Mouse (Mus musculus): ENCODE measurements around the gene Slc25a34. TPM values are rescaled to one million over a fixed set of nuclear protein-coding genes. Genes with fewer than 3 reads are reported as not detected.

The Slc25a34 gene
- polyA plus RNA-seq, 1 experiment, result 5.6 TPM

DNA sequence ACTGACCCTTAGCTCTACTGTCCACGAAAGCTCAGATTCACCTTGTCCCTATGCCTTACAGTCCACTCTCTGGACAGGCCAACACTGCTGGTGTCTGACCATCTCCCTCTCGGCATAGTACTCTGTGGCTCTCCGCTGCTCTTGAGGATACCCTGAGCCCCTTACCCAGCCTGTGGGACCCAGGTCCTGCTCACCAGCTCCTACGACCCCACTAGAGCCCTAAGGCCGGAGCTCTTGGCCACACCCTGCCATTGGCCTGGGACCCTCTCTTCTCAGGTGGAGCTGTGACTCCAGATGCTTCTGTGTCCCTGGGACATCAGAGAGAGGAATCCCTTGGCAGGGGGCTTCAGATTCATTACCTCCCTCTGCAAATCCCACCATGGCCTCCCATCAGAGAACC is 18.2 kb downstream of the Slc25a34 start:
- Histone ChIP-seq H3K4me3 (replicated peaks; ENCODE audit: control insufficient read depth, low read depth, low read length) (no peak overlapping the region), H3K4me1 (ENCODE audit: control insufficient read depth, insufficient read depth, low read length) (no peaks in the 10 kb centered on the region; the same call in 1 of the 2 replicates), H3K27ac (ENCODE audit: control insufficient read depth, insufficient read depth, low read depth, low read length, poor library complexity) (no peak overlapping the region; the same call in 1 of the 2 replicates)
- TF ChIP-seq CTCF (IDR thresholded peaks at IDR 0.05; ENCODE audit: control insufficient read depth, insufficient read depth, low read length) (no peak), POLR2A (IDR thresholded peaks at IDR 0.05; ENCODE audit: borderline replicate concordance, control insufficient read depth, low read depth, low read length) (no peak)
- WGBS, result 83% methylated on average over 5 of the region's 5 CpGs

DNA sequence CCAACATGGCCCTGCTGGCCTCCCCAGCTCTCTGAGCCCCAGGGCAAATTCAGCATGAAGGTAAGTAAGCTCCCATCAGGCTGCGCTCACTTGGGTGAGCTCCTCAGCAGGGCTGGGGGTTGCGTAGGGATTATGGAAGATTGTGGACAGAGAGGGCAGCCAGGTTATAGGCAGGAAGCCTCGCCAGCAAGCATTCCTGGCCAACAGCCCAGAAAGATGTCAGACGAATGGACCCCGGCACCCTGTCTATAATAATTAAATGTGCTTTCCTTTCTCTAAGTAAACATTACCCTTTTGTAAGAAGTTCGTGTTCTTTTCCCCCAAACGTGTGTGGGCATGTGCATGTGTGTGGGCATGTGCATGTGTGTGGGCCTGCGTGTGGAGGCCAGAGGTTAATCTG is 19.1 kb downstream of the Slc25a34 start:
- Histone ChIP-seq H3K27ac (ENCODE audit: control insufficient read depth, insufficient read depth, low read depth, low read length, poor library complexity) (no peak overlapping the region), H3K4me3 (replicated peaks; ENCODE audit: control insufficient read depth, low read depth, low read length) (no peak overlapping the region), H3K4me1 (ENCODE audit: control insufficient read depth, insufficient read depth, low read length) (no peaks in the 10 kb centered on the region; the same call in 1 of the 2 replicates)
- 74% methylated on average over 8 of the region's 8 CpGs for WGBS
- no peak for TF ChIP-seq CTCF (IDR thresholded peaks at IDR 0.05; ENCODE audit: control insufficient read depth, insufficient read depth, low read length)
- no peak for TF ChIP-seq POLR2A (IDR thresholded peaks at IDR 0.05; ENCODE audit: borderline replicate concordance, control insufficient read depth, low read depth, low read length)

DNA sequence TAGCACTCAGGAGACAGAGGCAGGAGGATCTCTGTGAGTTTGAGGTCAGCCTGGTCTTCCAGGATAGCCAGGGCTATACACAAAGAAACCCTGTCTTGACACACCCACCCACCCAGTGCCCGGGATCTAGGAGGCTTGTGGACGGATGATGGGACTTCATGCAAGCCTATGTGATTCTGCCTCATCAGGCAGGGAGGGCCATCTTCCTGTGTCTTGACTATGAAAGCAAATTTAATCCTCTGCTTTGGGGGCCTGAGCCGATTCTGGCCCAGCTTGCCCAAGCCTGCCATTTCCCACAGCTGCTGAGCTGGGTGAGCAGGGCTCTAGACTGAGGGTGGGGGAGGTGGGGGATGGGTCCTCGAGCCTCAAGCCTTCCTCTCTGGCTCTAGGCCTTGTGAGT is 19.7 kb downstream of the Slc25a34 start:
- no peak overlapping the region for H3K4me3 ChIP-seq (replicated peaks; ENCODE audit: control insufficient read depth, low read depth, low read length)

DNA sequence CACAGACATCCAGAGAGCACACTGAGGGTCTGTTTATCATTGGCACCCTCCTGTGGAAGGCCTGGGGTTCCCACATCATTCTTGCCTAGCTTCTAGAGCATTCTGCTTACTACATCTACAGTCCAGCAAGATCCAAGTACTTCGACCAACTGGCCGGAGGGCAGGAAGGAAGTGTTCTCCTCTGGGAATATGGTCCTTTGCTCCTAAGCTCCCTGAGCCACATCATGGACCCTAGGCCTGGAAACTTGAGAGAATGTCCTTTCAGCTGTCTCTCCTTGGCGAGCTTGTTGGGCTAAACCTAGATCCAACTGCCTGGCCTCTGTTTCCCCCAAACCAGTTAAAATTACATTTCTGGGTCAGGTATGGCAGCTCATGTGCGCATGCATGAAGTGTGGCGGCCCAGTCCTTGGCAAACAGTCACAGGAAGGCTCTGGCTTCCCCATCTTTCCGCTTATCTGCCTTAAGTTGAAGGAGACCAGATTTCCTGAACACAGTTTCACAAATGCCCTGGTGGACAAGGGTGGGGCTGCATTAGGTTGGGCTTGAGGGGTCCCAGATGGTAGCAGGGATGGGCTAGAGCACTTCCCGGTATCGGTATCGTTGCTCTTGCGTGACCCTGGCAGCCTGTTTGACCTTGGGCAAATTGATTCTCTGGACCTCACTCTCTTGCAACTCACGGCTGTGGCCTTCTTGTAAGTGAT is 20.9 kb downstream of the Slc25a34 start:
- Histone ChIP-seq H3K4me1 (ENCODE audit: control insufficient read depth, insufficient read depth, low read length) (no peaks in the 10 kb centered on the region; the same call in 1 of the 2 replicates), H3K4me3 (replicated peaks; ENCODE audit: control insufficient read depth, low read depth, low read length) (no peak overlapping the region), H3K27ac (ENCODE audit: control insufficient read depth, insufficient read depth, low read depth, low read length, poor library complexity) (no peak overlapping the region)
- WGBS, result 54% methylated on average over 11 of the region's 11 CpGs
- TF ChIP-seq POLR2A (IDR thresholded peaks at IDR 0.05; ENCODE audit: borderline replicate concordance, control insufficient read depth, low read depth, low read length) (no peak), CTCF (IDR thresholded peaks at IDR 0.05; ENCODE audit: control insufficient read depth, insufficient read depth, low read length) (no peak)

More for the DNA sequence above, 19.7 kb downstream of the Slc25a34 start:
- Histone ChIP-seq H3K27ac (ENCODE audit: control insufficient read depth, insufficient read depth, low read depth, low read length, poor library complexity) (no peak overlapping the region), H3K4me1 (ENCODE audit: control insufficient read depth, insufficient read depth, low read length) (no peaks in the 10 kb centered on the region; the same call in 1 of the 2 replicates)
- 71% methylated on average over 4 of the region's 4 CpGs for WGBS
- TF ChIP-seq POLR2A (IDR thresholded peaks at IDR 0.05; ENCODE audit: borderline replicate concordance, control insufficient read depth, low read depth, low read length) (no peak), CTCF (IDR thresholded peaks at IDR 0.05; ENCODE audit: control insufficient read depth, insufficient read depth, low read length) (no peak)

DNA sequence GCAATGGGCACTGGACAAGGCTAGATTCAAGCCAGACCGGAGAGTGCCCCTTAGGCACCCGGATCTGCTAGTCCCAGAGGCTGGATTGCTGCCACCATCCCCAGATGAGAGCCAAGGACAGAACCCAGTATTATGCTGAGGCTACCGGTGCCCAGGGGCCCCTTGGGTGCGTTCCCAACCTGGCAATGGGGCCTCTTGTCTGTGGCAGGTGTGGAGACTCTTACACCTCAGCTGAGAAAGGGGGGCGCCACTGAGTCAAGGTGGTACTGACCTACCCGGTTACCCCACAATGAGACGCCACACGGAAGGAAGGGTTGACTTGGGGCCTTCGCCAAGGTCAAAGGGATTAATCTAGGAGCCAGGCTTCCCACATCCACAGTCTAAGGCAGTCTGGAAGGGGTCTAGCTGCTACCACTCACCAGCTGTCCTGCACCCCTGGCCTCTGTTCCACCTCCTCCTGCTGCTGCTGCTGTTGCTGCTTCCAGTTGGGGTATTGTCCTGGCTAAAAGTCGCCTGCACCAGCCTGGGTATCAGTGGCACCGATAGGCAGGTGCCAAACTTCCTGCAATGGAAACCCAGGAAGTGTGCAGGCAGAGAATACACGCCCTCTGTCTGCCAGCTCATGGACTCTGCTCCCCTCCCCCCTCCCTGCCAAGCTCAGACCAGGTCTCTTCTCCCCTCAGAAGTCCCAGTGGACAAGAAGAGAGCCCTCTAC is 22.3 kb downstream of the Slc25a34 start:
- 71% methylated on average over 12 of the region's 12 CpGs for WGBS
- no peak overlapping the region for H3K4me3 ChIP-seq (replicated peaks; ENCODE audit: control insufficient read depth, low read depth, low read length)
- H3K4me1 ChIP-seq (ENCODE audit: control insufficient read depth, insufficient read depth, low read length), result no peaks in the 10 kb centered on the region; the same call in 1 of the 2 replicates
- no peak overlapping the region for H3K27ac ChIP-seq (ENCODE audit: control insufficient read depth, insufficient read depth, low read depth, low read length, poor library complexity)
- TF ChIP-seq CTCF (IDR thresholded peaks at IDR 0.05; ENCODE audit: control insufficient read depth, insufficient read depth, low read length), result no peak
- no peak for TF ChIP-seq POLR2A (IDR thresholded peaks at IDR 0.05; ENCODE audit: borderline replicate concordance, control insufficient read depth, low read depth, low read length)

DNA sequence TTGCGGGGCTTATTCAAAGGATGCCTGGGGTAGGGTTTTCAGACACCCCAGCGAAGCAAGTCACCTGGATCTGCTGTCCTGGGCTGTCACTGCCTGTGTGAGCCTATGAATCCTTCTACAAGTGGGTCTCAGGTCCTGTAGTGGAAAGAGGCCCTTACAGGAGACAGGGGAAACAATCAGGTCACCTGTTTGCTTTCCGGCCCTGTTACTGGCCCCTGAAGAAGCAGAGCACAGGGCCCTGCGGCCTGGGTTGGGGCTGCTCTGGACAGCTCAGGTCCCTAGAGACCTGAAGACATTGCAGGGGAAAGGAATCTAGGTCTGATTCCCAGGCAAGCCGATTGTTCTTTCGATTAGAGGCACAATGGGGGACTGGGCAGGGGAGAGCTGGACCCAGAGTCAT is 23.3 kb downstream of the Slc25a34 start:
- WGBS, result 73% methylated on average over 6 of the region's 6 CpGs
- no peak overlapping the region for H3K4me3 ChIP-seq (replicated peaks; ENCODE audit: control insufficient read depth, low read depth, low read length)
- H3K4me1 ChIP-seq (ENCODE audit: control insufficient read depth, insufficient read depth, low read length), result no peaks in the 10 kb centered on the region; the same call in 1 of the 2 replicates
- no peak overlapping the region for H3K27ac ChIP-seq (ENCODE audit: control insufficient read depth, insufficient read depth, low read depth, low read length, poor library complexity)
- TF ChIP-seq POLR2A (IDR thresholded peaks at IDR 0.05; ENCODE audit: borderline replicate concordance, control insufficient read depth, low read depth, low read length), result no peak
- no peak for TF ChIP-seq CTCF (IDR thresholded peaks at IDR 0.05; ENCODE audit: control insufficient read depth, insufficient read depth, low read length)

DNA sequence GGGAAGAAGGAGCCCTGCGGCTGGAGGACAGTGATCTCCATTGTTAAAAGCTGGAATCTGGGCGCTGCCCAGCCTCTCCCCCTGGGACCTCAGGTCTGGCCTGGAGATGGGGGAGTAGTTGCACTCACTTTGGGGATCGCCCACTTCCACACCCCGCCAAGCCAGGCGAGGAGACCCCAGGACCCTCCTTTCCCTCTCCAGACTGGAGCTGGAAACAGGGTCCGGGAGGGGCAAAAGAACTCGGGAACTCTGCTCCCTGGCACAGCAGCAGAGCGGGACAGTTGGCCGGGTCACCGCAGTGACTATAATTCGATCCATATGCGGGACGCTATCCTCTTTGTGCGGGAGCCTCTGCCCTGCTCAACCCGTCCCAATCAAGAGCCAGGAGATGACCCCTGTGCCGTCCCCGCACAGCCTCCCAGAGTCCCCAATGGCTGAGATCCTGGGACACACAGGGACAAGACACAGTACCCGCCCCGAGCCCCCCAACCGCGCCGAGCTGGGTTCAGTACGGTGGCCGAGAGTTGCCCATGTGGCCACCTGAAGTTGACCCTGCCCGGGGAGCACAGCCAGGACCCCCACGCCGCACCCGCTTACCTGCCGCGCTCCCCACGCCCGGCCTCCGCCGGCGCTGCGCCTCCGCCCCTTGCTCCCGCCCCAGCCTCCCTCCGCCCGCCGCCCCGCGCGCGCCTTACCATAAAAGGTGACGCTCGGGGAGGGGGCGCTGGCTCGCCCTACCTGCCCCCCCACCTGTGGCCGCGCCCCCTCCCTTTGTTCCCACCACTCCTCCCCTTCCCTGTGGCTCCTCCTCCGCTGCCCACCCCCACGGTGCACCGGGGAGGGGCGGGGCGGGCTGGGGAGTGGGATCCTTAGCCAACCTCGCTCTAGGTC is 24.1 kb downstream of the Slc25a34 start:
- Histone ChIP-seq H3K4me1 (ENCODE audit: control insufficient read depth, insufficient read depth, low read length) (no peaks in the 10 kb centered on the region), H3K4me3 (replicated peaks; ENCODE audit: control insufficient read depth, low read depth, low read length) (no peak overlapping the region), H3K27ac (ENCODE audit: control insufficient read depth, insufficient read depth, low read depth, low read length, poor library complexity) (no peak overlapping the region)
- 3% methylated on average over 51 of the region's 57 CpGs for WGBS
- TF ChIP-seq CTCF (IDR thresholded peaks at IDR 0.05; ENCODE audit: control insufficient read depth, insufficient read depth, low read length), result no peak
- no peak for TF ChIP-seq POLR2A (IDR thresholded peaks at IDR 0.05; ENCODE audit: borderline replicate concordance, control insufficient read depth, low read depth, low read length)

DNA sequence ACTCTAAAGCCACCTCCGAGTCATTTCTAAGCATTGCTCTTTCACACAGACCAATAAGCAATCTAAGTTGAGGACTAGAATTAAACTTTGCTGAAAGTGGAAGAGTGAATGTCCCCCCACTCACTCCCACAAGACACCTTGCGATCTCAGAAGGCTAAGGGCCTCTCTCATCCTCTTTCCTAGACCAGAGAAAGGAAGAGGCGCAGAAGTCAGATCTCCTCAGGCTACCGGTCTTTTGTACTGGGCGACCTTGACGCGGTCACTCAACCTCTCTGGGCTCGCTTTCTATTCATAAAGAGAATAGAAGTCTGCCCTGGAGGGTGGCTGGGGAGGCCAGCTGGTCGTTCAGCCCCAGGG is 24.7 kb downstream of the Slc25a34 start:
- no peak overlapping the region for H3K4me3 ChIP-seq (replicated peaks; ENCODE audit: control insufficient read depth, low read depth, low read length)
- no peaks in the 10 kb centered on the region for H3K4me1 ChIP-seq (ENCODE audit: control insufficient read depth, insufficient read depth, low read length)
- 4% methylated on average over 9 of the region's 9 CpGs for WGBS
- H3K27ac ChIP-seq (ENCODE audit: control insufficient read depth, insufficient read depth, low read depth, low read length, poor library complexity), result no peak overlapping the region
- TF ChIP-seq CTCF (IDR thresholded peaks at IDR 0.05; ENCODE audit: control insufficient read depth, insufficient read depth, low read length) (no peak), POLR2A (IDR thresholded peaks at IDR 0.05; ENCODE audit: borderline replicate concordance, control insufficient read depth, low read depth, low read length) (no peak)

Data from bone marrow, adult 2 months (tissue).